Mouse (Mus musculus): ENCODE results near the gene Snx29. TPM values are rescaled to one million over a fixed set of nuclear protein-coding genes. Genes with fewer than 3 reads are reported as not detected.

Gene Snx29
- polyA plus RNA-seq, 1 experiment from 2014 or later, result 14.2 TPM

- H3K4me1 ChIP-seq, result no peaks in the 10 kb centered on the region
- WGBS, result 64% methylated on average over 8 of the region's 8 CpGs
- peaks cover 15% of the 10 kb centered on the region for H3K36me3 ChIP-seq
- H3K27me3 ChIP-seq, result no peaks in the 10 kb centered on the region
- no peaks in the 10 kb centered on the region for H3K9me3 ChIP-seq (replicated peaks)
- ATAC-seq (ENCODE audit: insufficient number of reproducible peaks, low FRiP score, low TSS enrichment, low read depth), result no peak
- H3K4me2 ChIP-seq (replicated peaks), result no peak overlapping the region
- no peak overlapping the region for H3K9ac ChIP-seq
- H3K27ac ChIP-seq (replicated peaks), result no peak overlapping the region
- H3K4me3 ChIP-seq (replicated peaks), result no peak overlapping the region
Measured at GRCm38 (mm10) chr16:11426810-11427537, 104.3 kb downstream of the Snx29 start.

- Histone ChIP-seq H3K9me3 (replicated peaks) (no peaks in the 10 kb centered on the region), H3K4me2 (replicated peaks) (no peak overlapping the region)
- 96% methylated on average over 3 of the region's 3 CpGs for WGBS
Measured at GRCm38 (mm10) chr16:11429784-11430183, 107.1 kb downstream of the Snx29 start.

GRCm38 (mm10) chr16:11430520-11430919 lies 107.8 kb downstream of the Snx29 start:
- no peaks in the 10 kb centered on the region for H3K27me3 ChIP-seq
- peaks cover 6% of the 10 kb centered on the region; the same call in 1 of the 2 replicates for H3K36me3 ChIP-seq
- H3K4me3 ChIP-seq (replicated peaks), result no peak overlapping the region
- no peaks in the 10 kb centered on the region for H3K4me1 ChIP-seq
- H3K9ac ChIP-seq, result no peak overlapping the region
- H3K27ac ChIP-seq (replicated peaks), result no peak overlapping the region
- H3K4me2 ChIP-seq (replicated peaks), result no peak overlapping the region
- 50% methylated on average over 6 of the region's 6 CpGs for WGBS
- no peak for ATAC-seq (ENCODE audit: insufficient number of reproducible peaks, low FRiP score, low TSS enrichment, low read depth)
- H3K9me3 ChIP-seq (replicated peaks), result no peaks in the 10 kb centered on the region

More at GRCm38 (mm10) chr16:11429784-11430183, 107.1 kb downstream of the Snx29 start:
- Histone ChIP-seq H3K27ac (replicated peaks) (no peak overlapping the region), H3K4me1 (no peaks in the 10 kb centered on the region), H3K4me3 (replicated peaks) (no peak overlapping the region), H3K27me3 (no peaks in the 10 kb centered on the region), H3K9ac (no peak overlapping the region), H3K36me3 (peaks cover 6% of the 10 kb centered on the region; the same call in 1 of the 2 replicates)
- no peak for ATAC-seq (ENCODE audit: insufficient number of reproducible peaks, low FRiP score, low TSS enrichment, low read depth)

- peaks cover 3% of the 10 kb centered on the region; the same call in 1 of the 2 replicates for H3K36me3 ChIP-seq
- H3K4me2 ChIP-seq (replicated peaks), result no peak overlapping the region
- no peak for ATAC-seq (ENCODE audit: insufficient number of reproducible peaks, low FRiP score, low TSS enrichment, low read depth)
- H3K27me3 ChIP-seq, result no peaks in the 10 kb centered on the region
- no peaks in the 10 kb centered on the region for H3K4me1 ChIP-seq
- H3K4me3 ChIP-seq (replicated peaks), result no peak overlapping the region
- H3K9me3 ChIP-seq (replicated peaks), result no peaks in the 10 kb centered on the region
- H3K9ac ChIP-seq, result no peak overlapping the region
- no peak overlapping the region for H3K27ac ChIP-seq (replicated peaks)
Measured at GRCm38 (mm10) chr16:11433779-11434178, 111.1 kb downstream of the Snx29 start.

- 87% methylated on average over 3 of the region's 3 CpGs for WGBS
- Histone ChIP-seq H3K9ac (no peak overlapping the region), H3K4me2 (replicated peaks) (no peak overlapping the region), H3K27ac (replicated peaks) (no peak overlapping the region), H3K4me1 (0 out of 2 replicates have a peak, but pooled peaks cover 1% of the 10 kb centered on the region), H3K9me3 (replicated peaks) (no peaks in the 10 kb centered on the region), H3K36me3 (no peaks in the 10 kb centered on the region; the same call in 1 of the 2 replicates), H3K27me3 (no peaks in the 10 kb centered on the region), H3K4me3 (replicated peaks) (no peak overlapping the region)
- ATAC-seq (ENCODE audit: insufficient number of reproducible peaks, low FRiP score, low TSS enrichment, low read depth), result no peak
Measured at GRCm38 (mm10) chr16:11437641-11438040, 114.9 kb downstream of the Snx29 start.

GRCm38 (mm10) chr16:11439417-11439816 lies 116.7 kb downstream of the Snx29 start:
- Histone ChIP-seq H3K9ac (no peak overlapping the region), H3K4me2 (replicated peaks) (no peak overlapping the region), H3K4me3 (replicated peaks) (no peak overlapping the region), H3K36me3 (no peaks in the 10 kb centered on the region; the same call in 1 of the 2 replicates), H3K27ac (replicated peaks) (no peak overlapping the region), H3K4me1 (0 out of 2 replicates have a peak, but pooled peaks cover 8% of the 10 kb centered on the region), H3K27me3 (no peaks in the 10 kb centered on the region), H3K9me3 (replicated peaks) (no peaks in the 10 kb centered on the region)
- WGBS, result 67% methylated on average over 6 of the region's 6 CpGs
- no peak for ATAC-seq (ENCODE audit: insufficient number of reproducible peaks, low FRiP score, low TSS enrichment, low read depth)

GRCm38 (mm10) chr16:11441616-11442015 lies 118.9 kb downstream of the Snx29 start:
- WGBS, result 78% methylated on average over 4 of the region's 4 CpGs
- H3K4me3 ChIP-seq (replicated peaks), result no peak overlapping the region
- H3K4me2 ChIP-seq (replicated peaks), result no peak overlapping the region

GRCm38 (mm10) chr16:11442534-11442933 lies 119.8 kb downstream of the Snx29 start:
- 0 out of 2 replicates have a peak, but pooled peaks cover 8% of the 10 kb centered on the region for H3K4me1 ChIP-seq
- no peak for ATAC-seq (ENCODE audit: insufficient number of reproducible peaks, low FRiP score, low TSS enrichment, low read depth)
- H3K9me3 ChIP-seq (replicated peaks), result no peaks in the 10 kb centered on the region
- H3K27ac ChIP-seq (replicated peaks), result no peak overlapping the region
- no peak overlapping the region for H3K4me2 ChIP-seq (replicated peaks)
- no peak overlapping the region for H3K4me3 ChIP-seq (replicated peaks)
- no peaks in the 10 kb centered on the region for H3K27me3 ChIP-seq
- H3K9ac ChIP-seq, result no peak overlapping the region
- no peaks in the 10 kb centered on the region; the same call in 1 of the 2 replicates for H3K36me3 ChIP-seq

More at GRCm38 (mm10) chr16:11441616-11442015, 118.9 kb downstream of the Snx29 start:
- no peaks in the 10 kb centered on the region for H3K27me3 ChIP-seq
- ATAC-seq (ENCODE audit: insufficient number of reproducible peaks, low FRiP score, low TSS enrichment, low read depth), result no peak
- no peaks in the 10 kb centered on the region for H3K9me3 ChIP-seq (replicated peaks)
- H3K36me3 ChIP-seq, result no peaks in the 10 kb centered on the region; the same call in 1 of the 2 replicates
- H3K9ac ChIP-seq, result no peak overlapping the region
- no peak overlapping the region for H3K27ac ChIP-seq (replicated peaks)
- H3K4me1 ChIP-seq, result 0 out of 2 replicates have a peak, but pooled peaks cover 8% of the 10 kb centered on the region

- ATAC-seq (ENCODE audit: insufficient number of reproducible peaks, low FRiP score, low TSS enrichment, low read depth), result no peak
Measured at GRCm38 (mm10) chr16:11444626-11445025, 121.9 kb downstream of the Snx29 start.

GRCm38 (mm10) chr16:11446977-11447376 lies 124.3 kb downstream of the Snx29 start:
- Histone ChIP-seq H3K27ac (replicated peaks) (no peak overlapping the region), H3K36me3 (peaks cover 7% of the 10 kb centered on the region; the same call in 1 of the 2 replicates), H3K9me3 (replicated peaks) (no peaks in the 10 kb centered on the region), H3K4me1 (peaks cover 11% of the 10 kb centered on the region; the same call in 1 of the 2 replicates), H3K9ac (no peak overlapping the region), H3K4me3 (replicated peaks) (no peak overlapping the region), H3K27me3 (no peaks in the 10 kb centered on the region), H3K4me2 (replicated peaks) (no peak overlapping the region)
- WGBS, result 95% methylated on average over 4 of the region's 4 CpGs
- no peak for ATAC-seq (ENCODE audit: insufficient number of reproducible peaks, low FRiP score, low TSS enrichment, low read depth)

More at GRCm38 (mm10) chr16:11444626-11445025, 121.9 kb downstream of the Snx29 start:
- 61% methylated on average over 1 of the region's 1 CpGs for WGBS
- Histone ChIP-seq H3K4me1 (0 out of 2 replicates have a peak, but pooled peaks cover 8% of the 10 kb centered on the region), H3K4me2 (replicated peaks) (no peak overlapping the region), H3K9me3 (replicated peaks) (no peaks in the 10 kb centered on the region), H3K27me3 (no peaks in the 10 kb centered on the region), H3K36me3 (peaks cover 4% of the 10 kb centered on the region), H3K9ac (no peak overlapping the region), H3K4me3 (replicated peaks) (no peak overlapping the region), H3K27ac (replicated peaks) (no peak overlapping the region)

GRCm38 (mm10) chr16:11447905-11448304 lies 125.2 kb downstream of the Snx29 start:
- no peak overlapping the region for H3K4me3 ChIP-seq (replicated peaks)
- H3K27me3 ChIP-seq, result no peaks in the 10 kb centered on the region
- no peak overlapping the region for H3K4me2 ChIP-seq (replicated peaks)
- ATAC-seq (ENCODE audit: insufficient number of reproducible peaks, low FRiP score, low TSS enrichment, low read depth), result no peak
- H3K9ac ChIP-seq, result no peak overlapping the region
- H3K9me3 ChIP-seq (replicated peaks), result no peaks in the 10 kb centered on the region
- no peak overlapping the region for H3K27ac ChIP-seq (replicated peaks)
- peaks cover 16% of the 10 kb centered on the region; the same call in 1 of the 2 replicates for H3K36me3 ChIP-seq
- H3K4me1 ChIP-seq, result peaks cover 7% of the 10 kb centered on the region; the same call in 1 of the 2 replicates
- 91% methylated on average over 5 of the region's 5 CpGs for WGBS
